Mouse (Mus musculus) kidney, adult 9 months (tissue): ENCODE measurements at regions not wholly inside any gene's neighbourhood (a gene's known extent, or its start where the extent isn't known, plus 50 kb on each side); places are given as distances from the start of the nearest gene placed in this dataset.

Experiments
- DNase-seq: peaks from one replicate; pipeline ENCODE4 v3.0.0; 2022

GRCm38 (mm10) chr14:62003013-62003781 is 289.2 kb upstream of the Rnaseh2b start:
- DNase-seq = peak; percentile 84

- DNase-seq = no peak
Measured at GRCm38 (mm10) chr14:62003797-62004196, 288.6 kb upstream of the Rnaseh2b start.

GRCm38 (mm10) chr14:62008707-62009106 is 283.7 kb upstream of the Rnaseh2b start:
- DNase-seq = no peak

GRCm38 (mm10) chr14:62018804-62019203 is 273.6 kb upstream of the Rnaseh2b start:
- DNase-seq = no peak

GRCm38 (mm10) chr14:62020996-62021395 is 271.4 kb upstream of the Rnaseh2b start:
- no peak for DNase-seq

- DNase-seq = no peak
Measured at GRCm38 (mm10) chr14:62022193-62022592, 270.2 kb upstream of the Rnaseh2b start.

GRCm38 (mm10) chr14:62023022-62023421 is 269.4 kb upstream of the Rnaseh2b start:
- DNase-seq = peak; percentile 64

GRCm38 (mm10) chr14:62027751-62028279 is 264.6 kb upstream of the Rnaseh2b start:
- DNase-seq = no peak

GRCm38 (mm10) chr14:62030059-62030458 is 262.3 kb upstream of the Rnaseh2b start:
- DNase-seq = no peak

GRCm38 (mm10) chr14:62033661-62034060 is 258.7 kb upstream of the Rnaseh2b start:
- no peak for DNase-seq

GRCm38 (mm10) chr14:62034664-62035063 is 257.7 kb upstream of the Rnaseh2b start:
- no peak for DNase-seq

- no peak for DNase-seq
Measured at GRCm38 (mm10) chr14:62035416-62035815, 257.0 kb upstream of the Rnaseh2b start.

GRCm38 (mm10) chr14:62037514-62037913 is 254.9 kb upstream of the Rnaseh2b start:
- DNase-seq = no peak

- DNase-seq = no peak
Measured at GRCm38 (mm10) chr14:62037917-62038316, 254.5 kb upstream of the Rnaseh2b start.

GRCm38 (mm10) chr14:62042305-62043116 is 249.9 kb upstream of the Rnaseh2b start:
- peak; percentile 78 for DNase-seq

GRCm38 (mm10) chr14:62043117-62043422 is 249.3 kb upstream of the Rnaseh2b start:
- no peak for DNase-seq

GRCm38 (mm10) chr14:62050941-62051340 is 241.4 kb upstream of the Rnaseh2b start:
- no peak for DNase-seq

GRCm38 (mm10) chr14:62051923-62052322 is 240.5 kb upstream of the Rnaseh2b start:
- no peak for DNase-seq

GRCm38 (mm10) chr14:62053004-62053403 is 239.4 kb upstream of the Rnaseh2b start:
- no peak for DNase-seq

- no peak for DNase-seq
Measured at GRCm38 (mm10) chr14:62057096-62057495, 235.3 kb upstream of the Rnaseh2b start.

GRCm38 (mm10) chr14:62058100-62058499 is 234.3 kb upstream of the Rnaseh2b start:
- DNase-seq = no peak

- DNase-seq = no peak
Measured at GRCm38 (mm10) chr14:62071140-62071539, 221.2 kb upstream of the Rnaseh2b start.

GRCm38 (mm10) chr14:62084047-62084446 is 208.3 kb upstream of the Rnaseh2b start:
- peak; percentile 4 for DNase-seq

GRCm38 (mm10) chr14:62088174-62088573 is 204.2 kb upstream of the Rnaseh2b start:
- DNase-seq = no peak
